Mouse (Mus musculus) mouse embryonic stem cell (cell line): Measurements from ENCODE around the gene Tmprss9.

Experiments used
- in situ Hi-C, 2 experiments: fragments of 300-500 bp; cut with MboI; formaldehyde crosslinking; loops; 1 replicate in 1 of 2; 3 replicates in 1 of 2; pipeline ENCODE4 v1.14.3; 2019 to 2020; ENCODE audit warnings: low sequenced_read_pairs in 2 of 2, low pct_unique_long_range_greater_than_20kb in 1 of 2, mixed read lengths in 1 of 2; ENCODE audit not compliant: unreplicated experiment in 1 of 2

The Tmprss9 gene

DNA sequence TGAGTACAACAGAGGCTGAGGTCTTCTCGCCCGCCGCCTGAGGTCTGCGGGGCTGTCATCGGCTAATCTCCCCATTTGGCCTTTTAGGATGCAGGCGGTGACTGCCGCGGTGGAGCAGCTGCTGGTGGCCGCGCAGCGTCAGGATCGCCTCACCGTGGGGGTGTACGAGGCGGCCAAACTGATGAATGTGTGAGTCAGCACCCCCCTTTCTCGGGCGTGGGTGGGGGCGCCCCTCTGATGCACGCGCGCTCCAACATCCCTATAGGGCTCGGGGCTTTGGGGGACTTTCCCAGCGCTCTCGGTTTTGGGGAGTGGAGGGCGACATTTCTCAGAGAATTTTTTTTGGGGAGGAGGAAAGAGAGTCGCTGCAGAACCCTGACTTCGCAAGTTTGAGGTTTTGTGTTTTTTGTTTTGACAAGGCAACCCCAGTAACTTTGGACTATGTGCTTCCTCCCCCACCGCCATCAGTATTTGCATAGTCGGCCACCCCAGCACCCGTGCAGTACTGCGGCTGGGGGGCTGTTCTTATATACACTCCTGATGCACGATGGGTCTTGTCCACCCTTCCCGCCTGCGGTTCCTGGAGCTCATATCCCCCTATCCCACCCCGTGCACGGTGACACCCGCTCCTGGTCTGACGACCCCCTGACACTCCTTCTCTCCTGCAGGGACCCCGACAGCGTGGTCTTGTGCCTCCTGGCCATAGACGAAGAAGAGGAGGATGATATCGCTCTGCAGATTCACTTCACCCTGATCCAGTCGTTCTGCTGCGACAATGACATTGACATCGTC, 58.9 kb downstream of the Tmprss9 start:
- in situ Hi-C loops, result no loop called here

DNA sequence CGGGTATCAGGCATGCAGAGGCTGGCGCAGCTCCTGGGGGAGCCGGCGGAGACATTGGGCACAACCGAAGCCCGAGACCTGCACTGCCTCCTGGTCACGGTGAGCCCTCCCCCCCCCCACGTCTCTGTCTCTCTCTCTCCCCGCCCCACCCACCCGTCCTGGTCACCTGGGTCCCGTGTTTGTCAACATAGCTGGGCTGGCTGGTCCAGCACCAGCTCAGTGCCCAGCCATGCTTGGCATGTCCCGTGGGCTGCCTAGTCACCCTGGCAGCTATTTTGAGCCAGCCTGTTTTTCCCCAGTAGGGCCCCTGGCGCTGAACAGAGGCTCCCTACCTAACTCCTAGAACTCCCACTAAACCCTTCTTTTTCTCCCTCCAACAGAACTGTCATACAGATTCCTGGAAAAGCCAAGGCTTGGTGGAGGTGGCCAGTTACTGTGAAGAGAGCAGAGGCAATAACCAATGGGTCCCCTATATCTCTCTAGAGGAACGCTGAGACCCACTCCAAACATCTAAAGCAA, 59.6 kb downstream of the Tmprss9 start:
- in situ Hi-C loops, result no loop called here

DNA sequence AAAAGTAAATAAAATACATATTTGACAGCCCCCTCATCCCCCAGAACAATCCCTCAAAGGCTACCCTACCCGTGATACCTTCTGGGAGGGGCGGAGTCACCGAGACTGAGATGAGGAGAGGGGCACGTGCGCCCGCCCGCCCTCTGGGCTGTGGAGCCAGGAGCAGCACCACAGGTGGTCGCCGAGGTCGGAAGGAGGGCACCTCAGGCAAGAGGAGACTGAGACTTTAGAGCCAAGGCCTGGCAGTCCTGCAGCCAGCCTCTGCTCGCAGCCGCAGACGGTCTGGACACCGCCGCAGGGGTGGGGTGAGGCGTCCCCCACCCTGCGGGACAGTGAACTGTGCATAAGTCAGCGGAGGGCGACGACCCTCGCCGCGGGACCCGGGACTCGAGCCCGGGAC, 60.0 kb downstream of the Tmprss9 start:
- in situ Hi-C loops, result no loop called here

DNA sequence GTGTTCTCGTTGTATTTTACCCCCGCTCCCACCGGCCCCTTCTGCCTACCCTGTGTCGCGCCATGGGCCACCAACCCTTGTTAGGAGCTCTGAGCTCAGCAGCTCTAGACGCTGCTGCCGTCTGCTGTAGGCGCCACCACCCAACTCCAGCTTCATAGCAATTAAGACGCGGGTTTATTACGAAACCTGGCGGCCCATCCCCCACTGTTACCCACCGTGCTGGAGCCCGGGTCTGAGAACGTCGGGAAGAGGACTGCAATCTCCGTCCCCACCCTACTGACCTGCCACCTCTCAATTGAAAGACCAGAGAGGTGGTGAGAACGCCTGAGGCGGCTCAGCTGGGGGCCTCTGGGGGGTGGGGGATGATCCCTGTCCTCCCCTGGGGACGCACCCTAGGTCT, 60.6 kb downstream of the Tmprss9 start:
- in situ Hi-C loops, result no loop called here

DNA sequence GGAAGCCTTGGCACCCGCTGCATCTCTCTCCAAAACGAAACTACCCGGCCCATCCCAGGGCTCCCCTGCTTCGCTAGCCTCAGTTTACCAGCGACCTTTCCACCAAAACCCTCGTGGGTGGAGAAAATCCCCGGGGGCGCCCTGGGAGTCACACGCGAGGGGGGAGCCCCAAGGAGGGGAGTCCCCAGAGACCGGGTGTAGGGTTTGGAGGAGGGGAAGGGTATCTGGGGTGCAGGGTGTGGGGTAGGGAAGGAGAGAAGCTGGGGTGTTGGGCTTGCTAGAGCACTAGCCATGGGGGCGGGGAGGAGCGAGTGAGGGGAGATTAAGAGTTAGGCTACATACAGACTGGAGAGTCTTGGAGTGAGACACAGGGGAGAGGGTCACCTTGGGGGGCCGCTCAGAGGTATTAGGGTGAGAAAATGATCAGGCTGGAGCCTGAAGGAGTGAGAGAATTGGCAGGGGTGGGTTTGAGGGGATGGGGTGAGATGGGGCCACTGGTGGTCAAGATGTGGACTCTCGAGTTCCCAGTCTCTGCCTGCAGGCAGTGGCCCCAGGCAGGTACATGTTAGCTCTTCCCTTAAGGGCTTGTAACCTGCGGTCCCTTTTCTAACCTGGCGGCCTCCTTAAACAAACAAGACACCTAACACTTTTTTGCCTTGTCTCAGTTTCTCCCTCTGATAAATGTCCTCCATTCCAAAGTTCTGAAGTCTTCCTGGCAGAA, 61.2 kb downstream of the Tmprss9 start:
- in situ Hi-C loops, result no loop called here

DNA sequence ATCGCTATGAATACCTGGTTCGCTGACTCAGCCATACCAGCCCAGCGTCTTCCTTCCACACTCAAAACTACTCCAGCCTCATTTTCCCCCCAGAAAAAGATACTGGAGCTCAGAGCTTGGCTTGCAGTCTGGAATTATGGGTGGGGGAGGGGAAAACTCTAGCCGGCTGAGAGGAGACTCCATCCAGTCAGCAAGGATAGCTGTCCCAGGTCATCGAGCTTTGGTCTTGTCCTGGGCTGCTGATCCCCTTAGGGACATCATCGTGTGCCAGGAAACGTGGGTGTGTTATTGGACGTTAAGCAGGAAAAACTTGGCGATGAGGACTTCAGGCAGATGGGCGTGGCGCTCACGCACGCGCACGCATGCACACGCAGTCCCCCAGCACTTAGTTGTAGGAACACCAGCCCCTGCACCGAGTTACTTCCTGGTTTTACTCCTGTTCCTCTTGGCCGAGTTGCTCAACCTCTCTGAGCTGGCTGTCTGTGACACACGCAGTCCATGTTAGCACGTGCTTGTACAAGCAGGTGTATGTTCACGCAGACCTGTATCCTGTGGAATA, 61.9 kb downstream of the Tmprss9 start:
- in situ Hi-C loops, result no loop called here

DNA sequence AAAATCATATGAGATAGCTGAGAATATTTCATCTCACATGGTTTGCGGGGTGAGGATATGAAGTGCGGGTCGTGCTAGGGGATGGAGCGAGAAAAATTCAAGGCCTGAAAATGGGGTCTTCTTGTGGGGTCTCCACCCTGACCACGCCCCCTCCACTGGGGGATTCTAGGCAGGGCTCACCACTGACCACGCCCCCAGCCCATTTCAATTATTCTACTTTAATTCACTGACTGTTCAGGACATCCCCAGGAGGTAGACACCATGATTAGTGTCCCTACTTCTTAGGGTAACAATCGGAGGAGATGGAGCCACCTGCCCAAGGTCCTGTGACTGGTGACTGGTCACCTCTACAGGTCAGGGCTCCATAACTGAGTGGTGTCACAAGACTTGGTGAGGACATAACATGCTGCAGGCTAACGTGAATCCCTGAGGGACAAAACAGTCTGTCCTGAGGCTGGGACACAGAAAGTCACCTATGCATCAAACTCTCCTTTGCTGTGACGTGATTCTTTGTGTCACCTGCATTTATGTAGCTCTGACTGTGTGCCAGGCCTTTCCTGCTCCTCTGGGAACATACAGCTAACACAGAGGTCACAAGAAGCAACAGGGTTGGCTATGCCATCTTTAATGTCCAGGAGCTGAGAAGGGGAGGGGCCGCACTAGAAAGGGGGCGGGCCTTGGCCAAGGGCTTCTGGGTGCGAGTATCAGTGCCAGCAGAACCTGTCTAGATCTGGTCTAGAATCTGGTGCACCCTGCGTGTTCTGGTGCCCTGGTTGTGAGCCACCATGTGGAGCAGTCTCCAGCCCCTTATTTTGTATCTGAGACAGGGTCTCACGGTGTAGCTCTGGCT, 62.7 kb downstream of the Tmprss9 start:
- in situ Hi-C loops, result no loop called here

DNA sequence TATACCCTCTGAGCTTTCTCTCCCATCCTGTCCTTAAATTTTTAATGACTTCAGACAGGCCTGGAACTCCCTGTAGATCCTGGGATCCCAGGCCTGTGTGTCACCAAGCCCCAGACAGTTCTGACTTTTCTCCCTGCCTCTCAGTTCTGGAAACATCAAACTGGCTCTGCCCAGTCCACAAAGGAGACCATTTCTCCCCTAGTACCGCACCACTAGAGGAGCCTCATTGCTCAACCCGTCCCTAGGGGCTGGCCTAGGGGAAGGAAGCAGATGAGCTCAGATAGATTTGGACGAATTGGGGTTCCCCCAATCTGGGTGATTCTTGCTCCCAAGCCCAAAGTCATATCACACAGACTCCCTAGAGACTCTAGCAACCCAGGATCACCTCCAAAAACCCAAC, 63.6 kb downstream of the Tmprss9 start:
- in situ Hi-C loops, result no loop called here

DNA sequence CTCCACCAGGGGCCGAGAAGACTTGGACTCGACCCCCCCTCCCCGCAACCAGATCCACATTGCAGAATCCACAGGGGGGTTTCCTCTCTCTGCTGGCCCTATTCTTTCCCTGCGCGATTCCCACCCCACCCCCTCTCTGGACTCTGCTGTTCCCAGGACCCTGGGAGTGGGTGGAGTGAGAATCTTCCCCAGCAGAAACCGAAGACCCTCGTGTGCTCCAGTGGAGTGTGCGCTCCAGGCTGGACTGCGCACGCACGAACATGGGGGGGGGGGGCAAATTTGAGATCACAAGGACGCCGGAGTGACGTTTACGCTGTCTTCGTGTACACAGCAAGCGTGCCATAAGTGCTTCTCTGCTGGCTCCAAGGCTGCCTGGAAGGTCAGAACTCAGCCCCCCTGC, 64.0 kb downstream of the Tmprss9 start:
- in situ Hi-C loops, result no loop called here

DNA sequence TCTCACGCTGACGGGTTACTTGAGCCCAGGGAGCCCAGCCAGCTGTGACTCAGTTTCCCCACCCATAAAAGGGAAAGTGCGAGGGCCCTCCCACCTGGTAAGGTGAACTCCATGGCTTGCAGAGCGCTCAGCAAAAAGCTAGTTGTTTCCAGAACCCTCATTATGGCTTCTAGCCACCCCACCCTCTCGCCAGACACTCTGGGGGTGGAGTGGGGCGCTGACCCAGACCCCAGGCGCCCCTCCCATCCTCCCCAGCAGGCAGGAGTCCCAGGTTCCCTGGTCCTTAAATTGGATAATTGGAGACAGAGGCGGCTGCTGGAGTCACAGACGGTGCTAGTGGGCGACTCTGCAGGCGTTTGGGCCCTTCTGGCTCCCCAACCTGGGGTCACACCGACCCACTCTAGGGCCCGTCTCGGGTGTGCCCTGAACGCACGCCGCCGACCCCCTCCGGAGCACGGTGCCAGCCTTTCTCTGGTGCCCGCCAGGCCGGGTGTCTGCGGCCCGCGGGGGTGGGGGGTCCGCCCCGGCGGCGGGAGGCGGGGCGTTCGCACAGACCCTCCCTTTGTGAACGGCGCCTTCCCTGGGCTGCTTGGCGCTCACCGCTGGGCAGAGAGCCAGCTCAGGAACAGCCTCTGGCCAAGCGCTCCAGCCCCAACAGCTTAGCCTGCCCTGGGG, 64.6 kb downstream of the Tmprss9 start:
- in situ Hi-C loops, result no loop called here

DNA sequence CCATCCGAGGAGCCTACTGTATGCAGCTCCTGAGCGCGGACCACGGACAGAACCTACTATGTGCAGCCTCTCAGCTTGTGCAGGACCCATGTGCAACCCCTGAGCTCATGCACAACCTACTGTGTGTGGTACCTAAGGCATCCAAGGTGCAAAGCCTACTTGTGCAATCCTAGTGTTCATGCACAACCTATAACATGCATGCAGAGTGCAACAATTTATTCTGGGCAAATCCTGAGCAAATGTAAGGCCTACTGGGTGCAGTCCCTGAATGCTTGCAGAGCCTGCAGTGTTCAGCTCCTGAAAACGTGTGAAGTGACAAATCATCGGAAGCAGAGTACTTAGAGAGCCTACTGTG, 65.1 kb downstream of the Tmprss9 start:
- in situ Hi-C loops, result no loop called here

DNA sequence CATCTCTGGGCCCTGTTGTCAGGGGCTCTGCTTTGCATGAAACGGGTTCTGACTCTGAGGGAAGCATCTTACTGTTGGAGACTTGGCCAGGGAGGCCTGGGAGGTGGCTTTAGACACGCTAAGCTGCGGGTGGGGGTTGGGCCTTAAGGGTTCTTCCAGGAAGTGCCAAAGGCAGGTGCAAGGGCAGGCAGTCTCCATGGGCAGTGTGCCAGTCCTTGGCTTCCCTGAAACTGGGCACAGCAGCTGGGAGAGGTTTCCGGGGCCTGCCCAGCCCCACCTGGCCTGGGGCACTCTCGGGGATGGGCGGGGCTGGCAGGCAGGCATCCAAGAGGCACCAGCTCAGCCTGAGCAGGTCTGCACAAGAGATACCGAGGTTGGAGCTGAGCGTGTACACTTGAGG, 66.0 kb downstream of the Tmprss9 start:
- in situ Hi-C loops, result no loop called here

DNA sequence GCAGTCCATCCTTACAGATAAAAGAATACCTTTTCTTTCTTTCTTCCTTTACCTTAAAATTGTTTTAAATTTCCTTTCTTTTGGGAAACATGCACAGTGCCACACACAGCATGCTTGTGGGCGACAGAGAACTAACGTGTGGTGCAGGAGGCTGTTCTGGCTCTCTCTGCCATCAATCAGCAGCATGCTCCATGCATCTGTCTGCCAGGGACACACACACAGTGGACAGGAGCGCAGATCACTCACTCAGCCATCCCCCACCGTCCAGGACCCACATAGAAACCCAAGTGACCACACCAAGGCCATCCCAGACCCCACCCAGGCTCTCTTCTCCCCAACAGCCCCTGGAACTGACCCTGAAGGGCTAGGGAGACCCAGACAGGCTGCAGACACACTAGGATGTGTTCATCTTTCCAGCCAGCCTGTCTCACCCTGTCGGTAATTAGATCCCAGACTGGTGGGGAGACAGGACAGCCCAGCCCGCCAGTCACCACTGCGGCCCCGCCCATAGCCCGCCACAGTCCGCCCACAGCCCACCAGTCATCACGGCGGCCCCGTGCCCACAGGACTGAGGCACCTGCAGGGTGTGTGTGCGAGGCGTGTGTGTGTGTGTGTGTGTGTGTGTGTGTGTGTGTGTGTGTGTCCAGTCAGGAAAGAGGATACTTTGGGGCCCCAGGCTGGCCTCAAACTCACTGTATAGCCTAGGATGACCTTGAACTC, 67.3 kb downstream of the Tmprss9 start:
- in situ Hi-C loops, result no loop called here

DNA sequence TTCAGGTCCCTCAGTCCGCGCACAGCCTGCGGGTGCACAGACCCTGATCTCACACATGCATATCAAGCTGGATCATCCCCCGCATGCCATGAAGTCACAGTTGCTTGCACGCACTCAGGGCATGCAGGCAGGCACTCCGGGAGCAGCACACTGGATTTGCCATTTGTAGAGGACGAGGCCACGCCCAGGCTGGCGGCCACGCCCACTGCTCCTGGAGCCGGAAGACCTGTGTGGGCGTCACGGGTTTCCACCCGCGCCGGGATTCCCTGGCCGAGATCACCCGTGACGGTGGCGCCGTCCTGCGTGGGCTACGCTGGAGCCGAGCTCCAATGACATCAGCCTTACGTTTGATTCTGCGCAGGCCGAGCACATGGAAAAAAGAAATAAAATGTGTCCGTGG, 68.0 kb downstream of the Tmprss9 start:
- in situ Hi-C loops, result no loop called here

DNA sequence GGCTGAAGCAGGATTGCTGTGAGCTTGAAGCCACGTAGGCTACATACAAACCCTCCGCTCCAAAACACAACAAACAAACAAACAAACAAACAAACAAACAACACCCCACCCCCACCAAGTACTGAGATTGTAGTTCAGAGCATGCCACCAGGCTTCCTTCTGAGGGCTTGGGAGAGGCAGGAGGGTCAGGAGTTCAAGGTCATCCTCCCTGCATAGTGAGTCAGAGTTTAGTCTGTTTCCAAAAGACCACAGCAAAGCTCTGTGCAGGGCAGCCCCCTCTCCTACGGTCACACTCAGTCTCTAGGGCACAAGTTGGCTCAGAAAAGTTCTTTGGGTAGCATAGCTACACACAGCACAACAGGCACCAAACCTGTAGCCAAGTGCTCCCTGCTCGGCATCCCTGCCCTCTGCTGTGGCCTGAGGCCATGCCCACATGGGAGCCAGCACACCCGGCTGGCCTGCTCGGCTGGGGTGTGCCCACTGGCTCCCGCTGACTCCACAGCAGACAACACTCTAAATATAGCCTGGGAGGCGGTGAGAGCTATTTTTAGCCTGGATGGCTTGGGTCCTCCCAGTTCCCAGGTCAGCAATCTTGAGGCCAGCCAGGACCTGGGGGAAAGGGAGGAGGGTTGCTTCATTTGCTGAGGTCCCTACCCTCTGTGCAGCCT, 68.8 kb downstream of the Tmprss9 start:
- in situ Hi-C loops, result no loop called here

DNA sequence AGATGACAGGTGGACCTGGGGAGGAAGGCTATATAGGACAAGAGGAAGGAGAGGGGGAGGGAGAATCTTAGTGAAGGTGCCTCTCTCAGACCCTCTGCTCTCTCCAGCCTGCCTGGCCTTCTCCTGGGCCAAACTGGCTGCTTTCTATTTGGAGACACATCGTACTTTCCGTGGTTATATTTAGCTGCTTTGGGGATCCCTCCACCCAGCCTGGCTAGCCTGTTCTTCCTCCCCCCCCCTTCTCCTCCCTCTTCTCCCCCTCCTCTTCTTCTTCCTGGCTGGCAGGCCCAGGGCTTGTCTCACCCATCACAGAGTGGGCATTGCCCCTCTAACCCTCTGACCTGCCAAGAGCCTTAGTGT, 69.3 kb downstream of the Tmprss9 start:
- in situ Hi-C loops, result no loop called here

DNA sequence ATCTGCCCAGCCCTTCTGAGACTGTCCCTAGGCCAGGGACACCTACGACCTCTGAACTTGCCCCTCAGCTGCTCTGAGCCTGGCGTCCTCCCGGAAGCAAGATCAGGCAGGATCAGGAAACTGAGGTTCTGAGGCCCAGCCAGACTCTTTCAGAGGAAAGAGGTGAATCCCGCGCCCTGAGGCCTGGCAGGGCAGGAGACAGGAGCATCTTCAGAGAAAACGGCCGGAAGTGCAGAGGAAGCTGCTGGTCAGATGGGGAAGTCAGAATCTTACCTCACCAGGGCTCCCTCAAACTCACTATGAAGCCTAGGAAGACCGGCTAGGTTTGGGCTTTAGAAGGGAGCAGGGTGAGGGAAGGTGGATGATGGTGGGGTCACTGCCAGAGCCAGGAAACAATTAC, 71.3 kb downstream of the Tmprss9 start:
- in situ Hi-C loops, result no loop called here
